Mouse (Mus musculus): ENCODE measurements at regions not wholly inside any gene's neighbourhood (a gene's known extent, or its start where the extent isn't known, plus 50 kb on each side); places are given as distances from the start of the nearest gene placed in this dataset.

- Histone ChIP-seq H3K4me1 (ENCODE audit: control insufficient read depth, insufficient read depth, low read length) (peaks cover 15% of the 10 kb centered on the region), H3K27ac (ENCODE audit: insufficient read depth, low read depth, low read length) (no peak overlapping the region), H3K4me3 (ENCODE audit: insufficient read depth, low read depth, low read length) (no peak overlapping the region)
- TF ChIP-seq CTCF (IDR thresholded peaks at IDR 0.05; ENCODE audit: insufficient read depth, low read depth, low read length): no peak
- TF ChIP-seq POLR2A (IDR thresholded peaks at IDR 0.05; ENCODE audit: insufficient read depth, low read depth, low read length): no peak
- WGBS: 94% methylated on average over 11 of the region's 11 CpGs
Measured at GRCm38 (mm10) chr14:24955891-24956410, 469.0 kb downstream of the Rps24 start.

DNA sequence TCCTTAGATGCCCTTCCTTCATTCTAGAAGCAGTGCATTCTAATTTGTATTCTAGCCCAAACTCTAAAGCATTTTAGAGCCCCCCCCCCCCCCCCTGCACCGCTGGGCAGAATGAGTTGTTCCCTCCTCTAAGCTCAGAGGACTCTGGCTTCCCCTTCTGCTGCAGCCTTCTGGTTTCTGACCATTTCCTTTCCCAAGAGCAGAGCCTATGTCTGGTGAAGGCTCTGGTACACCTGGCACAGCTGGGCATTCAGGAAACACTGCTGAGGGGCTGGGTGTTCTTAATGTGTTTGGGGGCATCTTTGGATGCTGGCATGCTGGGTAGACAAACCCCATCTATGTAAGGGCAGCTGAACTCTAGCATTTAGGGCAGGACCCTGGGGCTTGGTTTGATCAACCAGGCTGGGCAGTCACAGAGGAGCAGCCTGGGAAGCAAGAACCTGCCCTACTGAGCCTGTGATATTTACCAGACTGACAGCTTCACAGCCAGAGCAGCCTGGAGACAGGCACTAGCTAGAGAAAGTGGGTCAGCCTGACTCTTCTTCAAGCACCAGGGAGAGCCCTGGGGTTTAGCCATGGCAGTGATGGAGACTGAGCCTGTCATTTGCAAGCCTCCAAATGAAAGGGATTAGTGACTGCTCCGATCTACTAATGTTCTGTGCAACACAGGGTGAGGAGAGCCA lies 469.7 kb downstream of the Rps24 start:
- H3K4me3 ChIP-seq (ENCODE audit: insufficient read depth, low read depth, low read length): no peak overlapping the region
- peaks cover 20% of the 10 kb centered on the region for H3K4me1 ChIP-seq (ENCODE audit: control insufficient read depth, insufficient read depth, low read length)
- no peak for TF ChIP-seq CTCF (IDR thresholded peaks at IDR 0.05; ENCODE audit: insufficient read depth, low read depth, low read length)
- no peak for TF ChIP-seq POLR2A (IDR thresholded peaks at IDR 0.05; ENCODE audit: insufficient read depth, low read depth, low read length)
- H3K27ac ChIP-seq (ENCODE audit: insufficient read depth, low read depth, low read length): 0 out of 2 replicates have a peak overlapping the region, but pooled peaks have one; percentile 22
- 58% methylated on average over 2 of the region's 2 CpGs for WGBS

DNA sequence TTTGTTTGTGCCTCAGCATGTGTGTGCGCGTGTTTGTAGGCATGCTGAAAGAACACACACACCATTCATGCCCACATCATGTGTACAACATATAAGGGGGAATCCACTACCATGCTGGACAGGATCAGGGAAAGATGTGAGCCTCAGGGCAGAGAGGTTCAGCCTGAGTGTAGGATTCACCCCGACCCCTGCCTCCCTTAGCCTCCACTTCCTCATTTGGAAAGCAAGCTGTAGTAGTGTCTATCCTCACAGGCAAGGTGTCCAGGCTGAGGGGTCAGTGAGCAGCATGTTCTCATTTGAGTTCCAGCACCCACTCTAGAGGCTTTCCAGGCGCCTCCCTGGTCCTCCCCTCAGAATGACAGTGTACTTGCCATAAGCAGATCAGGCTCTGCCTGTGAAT lies 470.5 kb downstream of the Rps24 start:
- Histone ChIP-seq H3K4me3 (ENCODE audit: insufficient read depth, low read depth, low read length) (no peak overlapping the region), H3K4me1 (ENCODE audit: control insufficient read depth, insufficient read depth, low read length) (peaks cover 21% of the 10 kb centered on the region), H3K27ac (ENCODE audit: insufficient read depth, low read depth, low read length) (no peak overlapping the region)
- TF ChIP-seq CTCF (IDR thresholded peaks at IDR 0.05; ENCODE audit: insufficient read depth, low read depth, low read length) (no peak), POLR2A (IDR thresholded peaks at IDR 0.05; ENCODE audit: insufficient read depth, low read depth, low read length) (no peak)
- 95% methylated on average over 4 of the region's 4 CpGs for WGBS

DNA sequence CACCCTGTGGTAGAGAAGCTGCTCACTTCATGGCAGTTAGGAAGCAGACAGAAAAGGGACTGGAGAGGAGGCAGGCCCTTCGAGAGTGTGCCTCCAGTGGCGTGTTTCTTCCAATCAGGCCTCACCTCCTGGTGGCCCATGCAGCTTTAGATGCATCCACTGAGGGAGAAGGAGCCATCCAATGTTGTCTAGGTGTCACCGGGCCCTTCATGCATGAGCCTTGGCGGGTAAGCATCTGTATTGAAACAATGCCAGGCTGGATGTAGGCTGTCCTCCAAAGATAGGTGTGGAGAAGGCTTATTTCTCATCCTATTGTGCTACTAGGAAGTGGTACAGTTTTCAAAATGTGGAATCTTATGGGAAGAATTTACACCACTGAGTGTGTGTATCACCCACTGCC lies 471.9 kb downstream of the Rps24 start:
- no peak overlapping the region for H3K27ac ChIP-seq (ENCODE audit: insufficient read depth, low read depth, low read length)

DNA sequence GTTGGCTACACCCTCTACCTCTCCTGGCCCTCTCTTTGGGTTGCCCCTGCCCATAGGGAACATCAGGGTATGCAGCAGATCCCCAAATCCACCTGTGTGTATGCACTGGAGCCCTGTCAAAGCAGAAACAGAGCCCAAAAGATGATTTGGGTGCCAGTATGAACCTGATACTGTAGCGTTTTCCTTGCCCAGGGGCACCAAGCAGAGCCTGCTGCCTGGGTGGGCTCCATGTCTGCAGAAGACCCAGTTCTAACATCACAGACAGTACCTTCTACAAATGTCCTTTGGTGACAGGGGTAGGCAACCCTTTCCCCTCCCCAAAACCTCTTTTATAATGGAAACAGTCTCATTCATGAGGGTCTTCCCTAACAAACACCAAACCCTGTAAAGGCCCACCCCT lies 472.5 kb downstream of the Rps24 start:
- Histone ChIP-seq H3K27ac (ENCODE audit: insufficient read depth, low read depth, low read length) (no peak overlapping the region), H3K4me1 (ENCODE audit: control insufficient read depth, insufficient read depth, low read length) (peaks cover 21% of the 10 kb centered on the region), H3K4me3 (ENCODE audit: insufficient read depth, low read depth, low read length) (no peak overlapping the region)
- 86% methylated on average over 1 of the region's 1 CpGs for WGBS
- no peak for TF ChIP-seq POLR2A (IDR thresholded peaks at IDR 0.05; ENCODE audit: insufficient read depth, low read depth, low read length)
- TF ChIP-seq CTCF (IDR thresholded peaks at IDR 0.05; ENCODE audit: insufficient read depth, low read depth, low read length): no peak

More for the DNA sequence above, 471.9 kb downstream of the Rps24 start:
- H3K4me1 ChIP-seq (ENCODE audit: control insufficient read depth, insufficient read depth, low read length): peaks cover 21% of the 10 kb centered on the region
- no peak overlapping the region for H3K4me3 ChIP-seq (ENCODE audit: insufficient read depth, low read depth, low read length)
- no peak for TF ChIP-seq CTCF (IDR thresholded peaks at IDR 0.05; ENCODE audit: insufficient read depth, low read depth, low read length)
- 91% methylated on average over 4 of the region's 4 CpGs for WGBS

- H3K4me1 ChIP-seq (ENCODE audit: control insufficient read depth, insufficient read depth, low read length): peaks cover 21% of the 10 kb centered on the region
- TF ChIP-seq CTCF (IDR thresholded peaks at IDR 0.05; ENCODE audit: insufficient read depth, low read depth, low read length) (no peak), POLR2A (IDR thresholded peaks at IDR 0.05; ENCODE audit: insufficient read depth, low read depth, low read length) (no peak)
- no peak overlapping the region for H3K4me3 ChIP-seq (ENCODE audit: insufficient read depth, low read depth, low read length)
- 57% methylated on average over 5 of the region's 5 CpGs for WGBS
- no peak overlapping the region for H3K27ac ChIP-seq (ENCODE audit: insufficient read depth, low read depth, low read length)
Measured at GRCm38 (mm10) chr14:24960082-24960482, 473.2 kb downstream of the Rps24 start.

GRCm38 (mm10) chr14:24960875-24961274 lies 473.9 kb downstream of the Rps24 start:
- WGBS: 77% methylated on average over 3 of the region's 3 CpGs
- Histone ChIP-seq H3K27ac (ENCODE audit: insufficient read depth, low read depth, low read length) (no peak overlapping the region), H3K4me1 (ENCODE audit: control insufficient read depth, insufficient read depth, low read length) (peaks cover 21% of the 10 kb centered on the region), H3K4me3 (ENCODE audit: insufficient read depth, low read depth, low read length) (no peak overlapping the region)
- TF ChIP-seq POLR2A (IDR thresholded peaks at IDR 0.05; ENCODE audit: insufficient read depth, low read depth, low read length) (no peak), CTCF (IDR thresholded peaks at IDR 0.05; ENCODE audit: insufficient read depth, low read depth, low read length) (no peak)

DNA sequence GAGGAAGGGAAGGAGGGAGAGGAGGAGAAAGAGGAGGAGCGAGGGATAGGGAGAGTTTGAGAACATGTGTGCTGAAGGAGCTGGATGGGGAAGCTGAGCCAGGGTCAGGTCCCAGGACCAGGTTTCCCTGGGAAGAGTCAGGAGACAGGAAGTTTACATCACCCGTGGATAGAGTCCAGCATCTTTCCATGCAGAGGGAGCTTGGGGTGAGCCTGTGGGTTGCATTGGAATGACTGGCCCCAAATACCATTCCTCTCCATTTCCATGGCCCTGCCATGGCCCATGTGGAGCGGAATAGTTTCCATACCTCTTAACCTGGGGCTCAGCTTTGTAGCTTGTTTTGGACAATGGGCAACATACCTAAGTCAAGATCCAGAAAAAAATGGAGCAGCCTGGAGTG lies 474.8 kb downstream of the Rps24 start:
- Histone ChIP-seq H3K4me1 (ENCODE audit: control insufficient read depth, insufficient read depth, low read length) (peaks cover 19% of the 10 kb centered on the region), H3K27ac (ENCODE audit: insufficient read depth, low read depth, low read length) (no peak overlapping the region), H3K4me3 (ENCODE audit: insufficient read depth, low read depth, low read length) (no peak overlapping the region)
- 90% methylated on average over 3 of the region's 3 CpGs for WGBS
- TF ChIP-seq POLR2A (IDR thresholded peaks at IDR 0.05; ENCODE audit: insufficient read depth, low read depth, low read length) (no peak), CTCF (IDR thresholded peaks at IDR 0.05; ENCODE audit: insufficient read depth, low read depth, low read length) (no peak)

DNA sequence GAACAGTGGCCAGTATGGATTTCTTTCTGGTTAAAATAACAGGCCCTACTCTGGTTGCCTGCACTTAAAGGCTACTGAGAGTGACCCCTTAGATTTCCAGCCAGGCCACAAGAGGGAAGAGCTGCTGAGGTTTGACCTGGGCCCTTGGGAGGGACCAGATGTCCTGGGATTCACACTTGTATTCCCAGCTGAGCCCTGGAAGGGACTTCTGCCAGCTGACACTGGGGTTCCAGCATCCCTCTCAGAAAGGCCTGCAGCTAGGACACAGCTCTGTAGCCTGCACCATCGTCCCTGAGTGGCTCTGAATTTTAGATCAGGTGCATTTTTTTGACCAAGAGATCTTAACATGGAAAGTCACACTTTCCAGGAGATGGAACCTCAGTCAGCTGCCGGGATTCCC lies 482.7 kb downstream of the Rps24 start:
- no peak for TF ChIP-seq POLR2A (IDR thresholded peaks at IDR 0.05; ENCODE audit: insufficient read depth, low read depth, low read length)
- TF ChIP-seq CTCF (IDR thresholded peaks at IDR 0.05; ENCODE audit: insufficient read depth, low read depth, low read length): no peak
- H3K27ac ChIP-seq (ENCODE audit: insufficient read depth, low read depth, low read length): no peak overlapping the region
- WGBS: 71% methylated on average over 2 of the region's 2 CpGs
- H3K4me1 ChIP-seq (ENCODE audit: control insufficient read depth, insufficient read depth, low read length): 0 out of 2 replicates have a peak, but pooled peaks cover 2% of the 10 kb centered on the region
- no peak overlapping the region for H3K4me3 ChIP-seq (ENCODE audit: insufficient read depth, low read depth, low read length)

All from olfactory bulb, adult 2 months (tissue).